Mouse (Mus musculus): ENCODE data around the gene Ttc7b. TPM values are rescaled to one million over a fixed set of nuclear protein-coding genes. Genes with fewer than 3 reads are reported as not detected.

The Ttc7b gene
- polyA plus RNA-seq, 1 experiment from 2014 or later, result 4.4 TPM

DNA sequence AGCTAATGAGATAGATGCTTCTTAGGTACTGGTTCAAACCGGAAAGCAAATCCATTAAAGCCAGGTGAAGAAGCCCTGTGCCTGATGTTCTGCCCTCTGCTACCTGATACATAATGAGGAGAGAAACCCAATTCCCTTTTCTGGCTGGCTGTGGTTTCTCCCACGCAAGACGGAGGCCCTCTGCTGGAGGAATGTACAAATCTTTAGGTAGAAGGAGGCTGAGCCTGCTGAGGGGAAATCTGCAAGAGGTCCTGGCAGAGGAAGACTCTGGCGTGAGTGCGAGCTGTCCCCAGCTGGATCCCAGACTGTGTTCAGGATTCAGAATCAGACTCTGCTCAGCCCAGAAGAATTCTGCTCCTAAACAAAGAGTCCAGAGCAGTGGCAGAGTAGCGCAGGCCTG is 99.1 kb downstream of the Ttc7b start:
- no peak overlapping the region for H3K4me2 ChIP-seq (replicated peaks)
- H3K4me3 ChIP-seq, result no peak overlapping the region
- no peaks in the 10 kb centered on the region for H3K36me3 ChIP-seq
- H3K27ac ChIP-seq, result no peak overlapping the region
- no peaks in the 10 kb centered on the region for H3K27me3 ChIP-seq
- H3K4me1 ChIP-seq, result peaks cover 15% of the 10 kb centered on the region
- H3K9ac ChIP-seq, result no peak overlapping the region
- H3K9me3 ChIP-seq, result no peaks in the 10 kb centered on the region
- no peak for ATAC-seq (ENCODE audit: low FRiP score, low read depth)
- WGBS, result 57% methylated on average over 6 of the region's 6 CpGs

DNA sequence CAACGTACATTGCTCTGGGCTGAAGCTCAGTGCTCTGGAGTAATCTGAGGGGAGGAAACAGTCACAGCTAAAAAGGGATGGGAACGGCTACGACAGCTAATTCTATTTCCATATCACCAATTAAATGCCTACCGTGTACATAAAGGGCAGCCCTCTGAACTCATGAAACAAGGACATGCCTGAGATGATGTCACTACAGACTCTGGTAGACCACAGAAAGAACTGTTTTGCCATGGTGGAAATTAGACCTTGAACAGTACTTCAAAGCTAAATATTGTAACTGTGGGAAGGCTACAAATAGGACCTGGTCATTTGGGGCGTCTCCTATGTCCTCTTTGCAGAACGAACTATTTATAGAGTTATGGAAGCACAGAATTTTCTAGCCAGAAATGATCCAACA is 99.7 kb downstream of the Ttc7b start:
- no peak overlapping the region for H3K27ac ChIP-seq
- H3K27me3 ChIP-seq, result no peaks in the 10 kb centered on the region
- ATAC-seq (ENCODE audit: low FRiP score, low read depth), result no peak
- no peaks in the 10 kb centered on the region for H3K9me3 ChIP-seq
- no peak overlapping the region for H3K4me2 ChIP-seq (replicated peaks)
- peaks cover 12% of the 10 kb centered on the region for H3K4me1 ChIP-seq
- no peak overlapping the region for H3K9ac ChIP-seq
- H3K36me3 ChIP-seq, result no peaks in the 10 kb centered on the region
- H3K4me3 ChIP-seq, result no peak overlapping the region
- 80% methylated on average over 6 of the region's 6 CpGs for WGBS

DNA sequence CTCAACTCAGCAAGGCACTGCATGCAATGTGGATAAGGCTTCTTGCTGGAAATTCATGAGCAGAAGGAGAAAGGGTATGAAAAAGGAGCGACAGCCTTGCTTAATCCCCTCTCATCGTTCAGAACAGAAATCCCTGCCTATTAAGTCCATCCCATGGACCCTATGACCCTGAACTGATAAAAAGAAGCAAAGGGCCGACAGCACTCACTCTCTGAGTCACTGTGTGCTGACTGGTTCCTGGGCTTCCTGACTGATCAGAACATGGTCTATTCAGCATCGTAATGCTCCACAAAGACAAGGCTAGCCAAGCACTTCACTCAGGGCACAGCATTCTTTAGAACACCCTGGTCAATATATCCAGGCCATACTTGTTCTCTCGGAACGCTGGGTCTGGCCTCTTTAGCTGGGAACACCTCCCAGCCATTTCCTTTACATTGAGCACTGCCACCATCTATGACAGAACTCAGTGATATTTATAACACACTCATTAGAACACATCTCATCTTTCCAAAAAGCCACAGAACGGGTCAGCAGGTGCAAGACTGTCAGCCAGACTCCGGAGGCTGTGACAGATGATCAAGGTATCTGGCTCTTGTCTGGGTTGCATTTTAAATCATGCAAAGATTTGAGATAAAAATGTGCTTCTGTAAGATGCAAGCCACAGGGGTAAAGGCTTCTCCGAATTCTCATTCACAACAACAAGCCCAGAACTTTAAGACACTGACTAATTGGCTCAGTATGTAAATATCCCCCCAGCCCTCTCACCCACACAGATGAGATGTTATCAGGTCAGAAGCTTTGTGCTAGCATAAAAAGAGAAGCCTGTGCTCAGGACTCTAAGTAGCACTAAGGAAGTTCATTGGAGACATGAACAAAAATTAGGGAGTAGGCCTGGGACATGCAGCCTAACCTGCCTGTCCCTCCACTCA is 100.4 kb downstream of the Ttc7b start:
- no peak overlapping the region for H3K27ac ChIP-seq
- H3K4me2 ChIP-seq (replicated peaks), result no peak overlapping the region
- 74% methylated on average over 9 of the region's 9 CpGs for WGBS
- peaks cover 5% of the 10 kb centered on the region for H3K4me1 ChIP-seq
- no peaks in the 10 kb centered on the region for H3K27me3 ChIP-seq
- H3K4me3 ChIP-seq, result no peak overlapping the region
- H3K36me3 ChIP-seq, result no peaks in the 10 kb centered on the region
- H3K9ac ChIP-seq, result no peak overlapping the region
- H3K9me3 ChIP-seq, result no peaks in the 10 kb centered on the region
- ATAC-seq (ENCODE audit: low FRiP score, low read depth), result no peak

DNA sequence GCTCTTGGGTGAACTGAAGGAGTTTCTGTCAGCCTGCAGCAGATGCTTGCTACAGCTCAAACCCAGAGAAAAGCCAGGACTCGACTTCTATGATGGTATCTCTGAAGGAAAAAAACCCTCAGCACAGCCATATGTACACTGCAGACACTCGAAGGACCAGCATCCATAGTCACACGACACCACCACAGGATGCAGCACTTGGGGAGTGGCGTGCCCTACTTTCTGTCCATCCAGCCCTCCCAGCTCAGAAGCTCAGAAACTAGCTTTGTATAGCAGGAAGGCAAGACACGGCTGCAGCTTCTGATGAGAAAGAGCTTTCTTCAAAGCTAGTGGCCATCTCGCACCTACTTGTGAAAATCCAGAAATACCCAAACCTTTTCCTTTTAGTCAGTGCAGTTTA is 104.8 kb downstream of the Ttc7b start:
- no peaks in the 10 kb centered on the region for H3K4me1 ChIP-seq
- H3K4me3 ChIP-seq, result no peak overlapping the region
- 55% methylated on average over 6 of the region's 6 CpGs for WGBS
- no peak overlapping the region for H3K4me2 ChIP-seq (replicated peaks)
- H3K27me3 ChIP-seq, result no peaks in the 10 kb centered on the region
- no peaks in the 10 kb centered on the region for H3K9me3 ChIP-seq
- no peak for ATAC-seq (ENCODE audit: low FRiP score, low read depth)
- no peak overlapping the region for H3K9ac ChIP-seq
- peaks cover 25% of the 10 kb centered on the region for H3K36me3 ChIP-seq
- no peak overlapping the region for H3K27ac ChIP-seq

DNA sequence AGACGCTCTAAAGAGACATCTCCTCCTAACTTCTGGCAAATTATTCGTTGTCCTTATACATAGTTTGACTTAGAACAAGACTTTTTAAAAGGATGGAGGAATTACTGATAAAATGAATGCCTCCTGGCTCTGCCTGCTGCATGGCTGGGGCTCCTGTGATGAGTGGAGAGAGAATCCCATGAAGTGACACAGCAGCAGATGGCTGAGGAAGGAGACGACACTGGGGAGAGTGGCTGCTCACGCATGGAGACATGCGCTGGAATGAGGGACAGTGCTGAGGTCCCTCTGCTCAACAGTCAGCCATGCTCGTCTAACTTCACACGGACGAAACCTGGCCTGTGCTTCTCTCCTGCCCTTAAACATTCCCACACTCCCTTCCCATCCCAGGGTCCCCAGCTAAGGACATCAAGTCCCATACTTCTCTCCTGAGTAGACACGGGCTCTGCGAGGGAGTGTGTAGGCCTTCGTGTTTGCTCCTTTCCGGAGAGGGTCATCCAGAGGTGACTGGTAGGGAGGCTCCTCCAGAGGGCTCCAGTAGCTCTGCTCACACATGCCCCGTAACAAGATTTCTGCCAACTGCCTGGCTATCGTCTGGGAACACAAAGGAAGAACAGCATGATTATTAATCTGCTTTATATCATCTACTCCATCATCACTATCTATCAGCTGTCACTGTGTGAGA is 105.8 kb downstream of the Ttc7b start:
- WGBS, result 80% methylated on average over 14 of the region's 14 CpGs
- ATAC-seq (ENCODE audit: low FRiP score, low read depth), result no peak
- H3K4me2 ChIP-seq (replicated peaks), result no peak overlapping the region
- no peaks in the 10 kb centered on the region for H3K4me1 ChIP-seq
- no peak overlapping the region for H3K4me3 ChIP-seq
- H3K27me3 ChIP-seq, result no peaks in the 10 kb centered on the region
- H3K27ac ChIP-seq, result no peak overlapping the region
- H3K9me3 ChIP-seq, result no peaks in the 10 kb centered on the region
- no peak overlapping the region for H3K9ac ChIP-seq
- H3K36me3 ChIP-seq, result peaks cover 25% of the 10 kb centered on the region

DNA sequence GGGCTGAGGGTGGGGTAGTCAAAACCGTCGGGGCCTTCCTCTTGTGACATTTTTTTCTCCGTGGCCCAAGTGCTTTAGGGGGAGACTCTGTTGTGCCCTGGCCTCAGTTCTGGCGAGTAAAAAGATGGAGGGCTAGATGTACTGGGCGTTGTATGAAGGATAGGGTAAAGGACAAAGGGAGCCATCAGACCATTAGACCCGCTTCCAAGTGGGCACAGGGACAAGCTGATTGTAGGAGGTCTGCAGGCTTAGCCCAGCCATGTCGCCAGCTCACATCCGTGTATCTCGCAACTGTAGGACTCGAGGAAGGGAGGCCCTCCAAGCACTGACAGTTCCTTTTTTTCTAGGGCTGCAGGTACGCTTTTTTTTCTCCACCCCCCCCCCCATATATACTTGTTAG is 111.9 kb downstream of the Ttc7b start:
- no peak for ATAC-seq (ENCODE audit: low FRiP score, low read depth)
- no peak overlapping the region for H3K27ac ChIP-seq
- H3K4me2 ChIP-seq (replicated peaks), result no peak overlapping the region
- WGBS, result 86% methylated on average over 11 of the region's 11 CpGs
- no peak overlapping the region for H3K4me3 ChIP-seq
- H3K9me3 ChIP-seq, result no peaks in the 10 kb centered on the region
- H3K27me3 ChIP-seq, result no peaks in the 10 kb centered on the region
- peaks cover 4% of the 10 kb centered on the region; the same call in 1 of the 2 replicates for H3K4me1 ChIP-seq
- peaks cover 26% of the 10 kb centered on the region for H3K36me3 ChIP-seq
- H3K9ac ChIP-seq, result no peak overlapping the region

DNA sequence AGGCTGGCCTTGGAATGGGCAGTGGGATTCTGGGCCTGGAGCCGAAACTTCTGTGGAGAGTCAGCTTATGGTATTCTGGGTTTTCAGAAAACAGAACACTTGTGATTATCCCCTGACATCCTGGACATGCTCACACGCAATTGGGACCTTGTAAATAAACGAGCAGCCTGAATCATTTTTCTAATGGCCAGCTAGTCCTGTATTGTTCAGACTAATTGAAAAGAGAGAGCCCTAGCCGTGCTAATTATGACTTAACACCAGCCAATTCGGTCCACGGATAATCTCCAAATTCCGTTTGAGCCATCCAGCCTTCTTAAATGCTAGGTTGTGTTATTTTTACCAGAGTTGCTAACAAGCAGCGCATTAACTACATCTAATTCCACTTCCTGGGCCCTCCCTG is 112.5 kb downstream of the Ttc7b start:
- Histone ChIP-seq H3K27me3 (no peaks in the 10 kb centered on the region), H3K4me2 (replicated peaks) (no peak overlapping the region), H3K27ac (no peak overlapping the region), H3K4me3 (no peak overlapping the region), H3K36me3 (peaks cover 28% of the 10 kb centered on the region), H3K9me3 (no peaks in the 10 kb centered on the region), H3K9ac (no peak overlapping the region), H3K4me1 (peaks cover 4% of the 10 kb centered on the region; the same call in 1 of the 2 replicates)
- ATAC-seq (ENCODE audit: low FRiP score, low read depth), result no peak
- WGBS, result 56% methylated on average over 8 of the region's 8 CpGs

DNA sequence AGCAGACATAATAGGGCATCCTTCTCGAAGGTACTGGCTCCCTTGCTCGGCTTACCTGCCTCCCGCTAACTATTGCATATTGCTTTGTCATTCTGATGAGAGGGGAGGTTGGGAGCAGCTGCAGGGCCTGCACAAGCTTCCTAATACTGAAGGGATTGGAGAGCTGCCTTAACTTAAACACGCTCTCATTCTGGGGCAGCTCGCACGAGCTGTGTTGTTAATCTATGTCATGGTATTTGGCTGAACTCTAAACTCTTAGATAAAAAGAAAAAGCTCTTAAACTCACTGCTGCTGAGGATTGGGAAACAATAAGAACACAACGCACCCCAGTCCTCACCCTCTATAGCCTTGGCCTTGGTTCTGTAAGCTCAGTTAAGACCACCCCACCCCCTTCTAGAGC is 113.3 kb downstream of the Ttc7b start:
- Histone ChIP-seq H3K4me3 (no peak overlapping the region), H3K4me1 (peaks cover 4% of the 10 kb centered on the region; the same call in 1 of the 2 replicates), H3K4me2 (replicated peaks) (no peak overlapping the region), H3K9me3 (no peaks in the 10 kb centered on the region), H3K27me3 (no peaks in the 10 kb centered on the region), H3K9ac (no peak overlapping the region; the same call in 1 of the 2 replicates), H3K36me3 (peaks cover 29% of the 10 kb centered on the region), H3K27ac (no peak overlapping the region)
- no peak for ATAC-seq (ENCODE audit: low FRiP score, low read depth)
- whole genome bisulfite sequencing, result 47% methylated on average over 7 of the region's 7 CpGs

DNA sequence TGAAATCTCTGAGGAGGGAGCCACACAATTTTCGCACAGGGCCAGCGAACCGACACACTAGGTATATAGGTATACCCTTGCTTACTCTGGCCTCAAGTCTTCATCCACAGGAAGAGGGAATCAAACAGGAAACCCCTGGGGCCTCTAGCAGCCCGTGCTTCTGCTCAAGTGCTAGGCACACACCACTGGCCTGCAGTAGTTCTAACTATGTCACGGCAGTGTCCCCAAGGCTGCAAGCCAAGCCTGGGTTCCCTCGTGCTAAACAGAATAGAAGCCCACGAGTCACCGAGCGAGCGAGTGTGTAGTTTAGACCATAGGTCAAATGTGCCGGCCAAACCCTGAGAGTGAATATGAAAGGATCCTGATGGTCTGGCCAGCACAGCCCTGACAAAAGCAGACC is 114.5 kb downstream of the Ttc7b start:
- 84% methylated on average over 11 of the region's 11 CpGs for WGBS
- Histone ChIP-seq H3K9ac (no peak overlapping the region), H3K36me3 (peaks cover 40% of the 10 kb centered on the region), H3K4me2 (replicated peaks) (no peak overlapping the region), H3K27ac (no peak overlapping the region), H3K4me3 (no peak overlapping the region), H3K4me1 (peaks cover 4% of the 10 kb centered on the region; the same call in 1 of the 2 replicates), H3K27me3 (no peaks in the 10 kb centered on the region), H3K9me3 (no peaks in the 10 kb centered on the region)
- ATAC-seq (ENCODE audit: low FRiP score, low read depth), result no peak

DNA sequence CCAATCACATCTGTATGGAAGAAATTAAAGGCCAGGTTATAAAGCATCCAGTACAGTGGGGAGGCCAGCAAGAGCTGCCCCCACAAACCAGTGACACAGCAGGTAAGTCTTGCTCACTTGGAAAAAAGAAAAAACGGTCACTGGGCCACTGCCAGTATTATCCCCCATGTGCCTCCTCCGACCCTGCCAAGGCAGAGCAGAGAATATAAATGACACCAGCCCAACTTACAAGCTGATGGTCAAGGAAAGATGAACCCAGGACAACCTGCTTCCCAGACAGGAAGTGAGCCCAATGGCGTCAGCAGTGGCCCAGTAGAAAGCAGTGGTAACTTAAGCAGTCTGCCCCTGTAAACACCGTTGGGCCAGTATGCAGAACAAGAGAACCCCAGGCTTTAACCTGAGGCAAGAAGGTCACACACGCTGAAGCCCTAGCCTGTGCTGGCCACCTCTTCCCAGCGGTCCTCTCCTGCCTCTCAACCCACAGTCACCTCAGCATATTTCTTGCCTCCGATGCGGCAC is 115.1 kb downstream of the Ttc7b start:
- Histone ChIP-seq H3K4me2 (replicated peaks) (no peak overlapping the region), H3K9ac (no peak overlapping the region), H3K27ac (no peak overlapping the region), H3K4me3 (no peak overlapping the region), H3K27me3 (no peaks in the 10 kb centered on the region), H3K9me3 (no peaks in the 10 kb centered on the region), H3K36me3 (peaks cover 45% of the 10 kb centered on the region), H3K4me1 (peaks cover 4% of the 10 kb centered on the region; the same call in 1 of the 2 replicates)
- WGBS, result 81% methylated on average over 8 of the region's 8 CpGs
- no peak for ATAC-seq (ENCODE audit: low FRiP score, low read depth)

DNA sequence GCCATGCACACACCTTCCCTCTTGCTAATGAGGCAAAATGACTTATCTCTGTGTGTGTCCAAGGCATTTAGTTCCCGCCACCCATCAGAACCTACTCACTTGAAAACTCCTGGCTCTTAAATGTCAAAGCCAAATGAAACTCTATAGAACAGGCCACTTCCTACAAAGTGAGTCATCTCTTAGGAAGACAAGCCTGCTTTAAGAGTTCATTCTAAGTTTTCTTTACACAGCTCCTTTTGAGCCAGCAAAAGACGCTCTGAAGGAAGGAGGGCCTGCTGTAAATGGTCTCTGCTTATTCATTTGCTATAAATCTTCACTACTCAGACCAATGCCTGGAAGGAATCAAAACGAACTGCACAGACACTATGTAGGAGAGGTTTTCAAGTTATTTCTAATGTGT is 116.2 kb downstream of the Ttc7b start:
- ATAC-seq (ENCODE audit: low FRiP score, low read depth), result no peak
- WGBS, result 70% methylated on average over 3 of the region's 3 CpGs
- Histone ChIP-seq H3K9me3 (no peaks in the 10 kb centered on the region), H3K27ac (no peak overlapping the region), H3K4me2 (replicated peaks) (no peak overlapping the region), H3K4me1 (peaks cover 4% of the 10 kb centered on the region; the same call in 1 of the 2 replicates), H3K27me3 (no peaks in the 10 kb centered on the region), H3K9ac (no peak overlapping the region), H3K36me3 (peaks cover 51% of the 10 kb centered on the region), H3K4me3 (no peak overlapping the region)

DNA sequence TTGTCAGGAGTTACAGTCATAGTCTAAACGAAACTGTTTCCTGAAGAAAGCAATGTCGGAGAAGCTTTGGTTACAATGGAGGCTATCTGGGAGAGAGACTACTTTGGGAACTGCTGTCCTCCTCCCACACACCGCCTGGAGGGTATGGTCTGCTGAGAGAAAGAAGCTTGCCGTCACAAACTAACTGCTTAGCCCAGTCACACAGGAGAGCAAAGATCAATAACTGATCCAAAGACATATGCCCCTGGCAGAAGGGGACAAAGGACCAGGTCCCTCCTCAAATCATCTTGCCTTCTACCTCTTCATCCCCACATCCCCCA is 117.7 kb downstream of the Ttc7b start:
- H3K27me3 ChIP-seq, result no peaks in the 10 kb centered on the region
- no peak overlapping the region for H3K4me3 ChIP-seq
- H3K4me1 ChIP-seq, result peaks cover 16% of the 10 kb centered on the region
- no peaks in the 10 kb centered on the region for H3K9me3 ChIP-seq
- H3K4me2 ChIP-seq (replicated peaks), result no peak overlapping the region
- no peak overlapping the region for H3K9ac ChIP-seq
- no peak overlapping the region for H3K27ac ChIP-seq
- H3K36me3 ChIP-seq, result peaks cover 52% of the 10 kb centered on the region
- no peak for ATAC-seq (ENCODE audit: low FRiP score, low read depth)
- WGBS, result 92% methylated on average over 4 of the region's 4 CpGs
